Mouse (Mus musculus) embryonic stem cell, embryonic (primary cell): Measurements from ENCODE around the gene Sept14.

Experiments
- CTCF ChIA-PET, 4 experiments: fragments of 300-600 bp in 2 of 4; fragments of 350-600 bp in 2 of 4; sonication (Branson Sonifier 250); formaldehyde crosslinking; loops; one replicate each; lab custom pipeline; 2022; ENCODE audit warnings: inconsistent platforms in 2 of 4; lab: Charles Lee
- POLR2A ChIA-PET, 4 experiments: fragments of 300-600 bp in 2 of 4; fragments of 350-600 bp in 2 of 4; sonication (Branson Sonifier 250); formaldehyde crosslinking; loops; one replicate each; lab custom pipeline; 2022; ENCODE audit warnings: antibody characterized with exemption in 4 of 4, inconsistent platforms in 1 of 4; lab: Charles Lee

Gene Sept14

GRCm38 (mm10) chr5:129703368-129703767 lies 4.9 kb downstream of the Sept14 start:
- ChIA-PET POLR2A (no interaction called here), CTCF (no interaction called here)

- POLR2A ChIA-PET, result interaction anchor here in 1 of 4 experiments (1.9 kb wide), 1 partner anchor 186 kb away, joined by 4 read pairs; the partner anchor contains the start of gene Chchd2
- CTCF ChIA-PET, result interaction anchor here in 3 of 4 experiments (1.0 to 1.8 kb wide), 3 partner anchors 23 to 116 kb away, joined by 3 to 6 read pairs (median 6); partner anchors contain the start of gene Nipsnap2 (in 2 of the 3)
Measured at GRCm38 (mm10) chr5:129701706-129702105, 6.6 kb downstream of the Sept14 start.

- ChIA-PET CTCF (interaction anchor here in 3 of 4 experiments (1.0 to 1.8 kb wide), 4 partner anchors 20 to 114 kb away, joined by 3 to 6 read pairs (median 6); partner anchors contain the start of gene Nipsnap2 (in 2 of the 3)), POLR2A (interaction anchor here in 3 of 4 experiments (0.6 to 1.9 kb wide), 8 partner anchors 9 to 431 kb away, joined by 3 to 4 read pairs (median 3); partner anchors contain the start of gene Chchd2 (in 2 of the 3))
Measured at GRCm38 (mm10) chr5:129700506-129700905, 7.8 kb downstream of the Sept14 start.

GRCm38 (mm10) chr5:129690528-129690927 lies 17.8 kb downstream of the Sept14 start:
- ChIA-PET POLR2A (interaction anchor here in 1 of 4 experiments (1.5 kb wide), 1 partner anchor 21 kb away, joined by 3 read pairs; the partner anchor contains the start of gene Zfp11), CTCF (no interaction called here)

- CTCF ChIA-PET, result interaction anchor here in 1 of 4 experiments (1.1 kb wide), 1 partner anchor 86 kb away, joined by 3 read pairs; no protein-coding TSS in a partner anchor
- POLR2A ChIA-PET, result interaction anchor here in 1 of 4 experiments (1.1 kb wide), 1 partner anchor 91 kb away, joined by 3 read pairs; no protein-coding TSS in a partner anchor
Measured at GRCm38 (mm10) chr5:129687621-129688020, 20.7 kb downstream of the Sept14 start.

GRCm38 (mm10) chr5:129685141-129685540 lies 23.2 kb downstream of the Sept14 start:
- ChIA-PET CTCF (interaction anchor here in 2 of 4 experiments (0.8 to 1.1 kb wide), 2 partner anchors 74 to 308 kb away, joined by 3 to 5 read pairs; no protein-coding TSS in a partner anchor), POLR2A (interaction anchor here in 3 of 4 experiments (0.6 to 0.9 kb wide), 5 partner anchors 15 to 278 kb away, joined by 3 to 10 read pairs (median 3); partner anchors contain the start of genes Chchd2 (in 1 of the 3) and Zfp11 (in 1 of the 3))

- CTCF ChIA-PET, result interaction anchor here in 2 of 4 experiments (0.7 to 1.2 kb wide), 2 partner anchors 57 to 59 kb away, joined by 3 to 4 read pairs; no protein-coding TSS in a partner anchor
- POLR2A ChIA-PET, result interaction anchor here in 3 of 4 experiments (0.7 to 1.9 kb wide), 19 partner anchors 11 to 605 kb away, joined by 3 to 10 read pairs (median 4); partner anchors contain the start of genes Chchd2 (in 2 of the 3), Nipsnap2 (in 1 of the 3) and Sumf2 (in 1 of the 3)
Measured at GRCm38 (mm10) chr5:129670036-129670458, 38.3 kb downstream of the Sept14 start, which contains the start of gene Zfp11. Gene Zfp11 (minus strand): TSS chr5:129670099.

GRCm38 (mm10) chr5:129669453-129670035 lies 38.8 kb downstream of the Sept14 start:
- CTCF ChIA-PET, result interaction anchor here in 3 of 4 experiments (0.6 to 1.2 kb wide), 4 partner anchors 56 to 122 kb away, joined by 3 to 4 read pairs (median 4); no protein-coding TSS in a partner anchor
- POLR2A ChIA-PET, result interaction anchor here in 3 of 4 experiments (0.6 to 1.9 kb wide), 28 partner anchors 9 to 1691 kb away, joined by 3 to 10 read pairs (median 4); partner anchors contain the start of genes Chchd2 (in 2 of the 3), Nipsnap2 (in 2 of the 3) and Sumf2 (in 1 of the 3)

GRCm38 (mm10) chr5:129667851-129668250 lies 40.5 kb downstream of the Sept14 start:
- ChIA-PET CTCF (no interaction called here), POLR2A (interaction anchor here in 2 of 4 experiments (0.6 to 1.3 kb wide), 4 partner anchors 34 to 864 kb away, joined by 3 read pairs; partner anchors contain the start of genes Nipsnap2 (in 1 of the 2) and Psph (in 1 of the 2))

GRCm38 (mm10) chr5:129666271-129666909 lies 41.9 kb downstream of the Sept14 start:
- ChIA-PET POLR2A (interaction anchor here in 2 of 4 experiments (0.6 to 1.3 kb wide), 4 partner anchors 14 to 114 kb away, joined by 3 read pairs; partner anchors contain the start of gene Nipsnap2 (in 1 of the 2)), CTCF (interaction anchor here in 2 of 4 experiments (0.6 to 1.0 kb wide), 2 partner anchors 46 to 55 kb away, joined by 4 to 8 read pairs; no protein-coding TSS in a partner anchor)

- POLR2A ChIA-PET, result no interaction called here
Measured at GRCm38 (mm10) chr5:129664090-129664489, 44.2 kb downstream of the Sept14 start.

GRCm38 (mm10) chr5:129657931-129658330 lies 50.4 kb downstream of the Sept14 start:
- CTCF ChIA-PET, result interaction anchor here in 1 of 4 experiments (0.6 kb wide), 1 partner anchor 385 kb away, joined by 4 read pairs; no protein-coding TSS in a partner anchor
- POLR2A ChIA-PET, result interaction anchor here in 1 of 4 experiments (1.3 kb wide), 1 partner anchor 11 kb away, joined by 5 read pairs; no protein-coding TSS in a partner anchor

More at GRCm38 (mm10) chr5:129664090-129664489, 44.2 kb downstream of the Sept14 start:
- CTCF ChIA-PET, result no interaction called here

- POLR2A ChIA-PET, result no interaction called here
- CTCF ChIA-PET, result interaction anchor here in 1 of 4 experiments (0.6 kb wide), 1 partner anchor 71 kb away, joined by 4 read pairs; no protein-coding TSS in a partner anchor
Measured at GRCm38 (mm10) chr5:129657016-129657415, 51.3 kb downstream of the Sept14 start.

GRCm38 (mm10) chr5:129650858-129651257 lies 57.5 kb downstream of the Sept14 start:
- CTCF ChIA-PET, result no interaction called here
- POLR2A ChIA-PET, result no interaction called here
